Mouse (Mus musculus) stomach, embryonic 15.5 days (tissue): Measurements from ENCODE around the gene Atf6. TPM values are rescaled to one million over a fixed set of nuclear protein-coding genes. Genes with fewer than 3 reads are reported as not detected.

Experiments used
- ATAC-seq: fragments of 200-750 bp; cut with Nextera tagmentation; 2 replicates; pipeline ENCODE4 v1.8.0; 2017; ENCODE audit warnings: low read depth, moderate number of reproducible peaks, moderate TSS enrichment; ENCODE audit not compliant: insufficient read depth, low FRiP score
- H3K27ac ChIP-seq: fragments of 300-500 bp; sonication (generic); 2 replicates; pipeline ENCODE4 v1.5.1; 2015; ENCODE audit warnings: mild to moderate bottlenecking, inconsistent platforms
- H3K27me3 ChIP-seq: fragments of 300-500 bp; sonication (generic); replicated peaks from 2 replicates; pipeline ENCODE4 v1.6.1; 2015; ENCODE audit warnings: inconsistent platforms
- H3K36me3 ChIP-seq: fragments of 300-500 bp; sonication (generic); 2 replicates; pipeline ENCODE4 v1.6.1; 2015; ENCODE audit warnings: inconsistent platforms
- H3K4me1 ChIP-seq: fragments of 300-500 bp; sonication (generic); 2 replicates; pipeline ENCODE4 v1.6.1; 2015; ENCODE audit warnings: inconsistent platforms
- H3K4me2 ChIP-seq: fragments of 300-500 bp; sonication (generic); 2 replicates; pipeline ENCODE4 v1.6.1; 2015; ENCODE audit warnings: mild to moderate bottlenecking, inconsistent platforms
- H3K4me3 ChIP-seq: fragments of 300-500 bp; sonication (generic); replicated peaks from 2 replicates; pipeline ENCODE4 v1.5.1; 2015; ENCODE audit warnings: inconsistent platforms
- H3K9ac ChIP-seq: fragments of 300-500 bp; sonication (generic); 2 replicates; pipeline ENCODE4 v1.6.1; 2015; ENCODE audit warnings: inconsistent platforms
- H3K9me3 ChIP-seq: fragments of 300-500 bp; sonication (generic); 2 replicates; pipeline ENCODE4 v1.6.1; 2016; ENCODE audit warnings: inconsistent platforms
- WGBS: fragments of 180-500 bp; shearing (Covaris S2); methylation state at CpG from one replicate; pipeline ENCODE4 v1.1.7; 2015; 5-methylcytosine and 5-hydroxymethylcytosine counted together
- polyA plus RNA-seq: library from polyadenylated mRNA; unstranded; fragments of >200 nt; fragmentation: Nextera tagmentation; extraction: Ambion mirVana; gene quantifications from 2 replicates; pipeline ENCODE4 v1.2.1, GENCODE M21; 2015

The Atf6 gene
- polyA plus RNA-seq, 1 experiment from 2014 or later = 8.9 TPM

GRCm38 (mm10) chr1:170829781-170830180, 37.8 kb downstream of the Atf6 start:
- H3K4me2 ChIP-seq = no peak overlapping the region
- no peak overlapping the region for H3K4me3 ChIP-seq
- no peak for ATAC-seq
- H3K36me3 ChIP-seq = no peaks in the 10 kb centered on the region
- 83% methylated on average over 1 of the region's 1 CpGs for WGBS
- no peaks in the 10 kb centered on the region for H3K9me3 ChIP-seq
- no peak overlapping the region for H3K9ac ChIP-seq
- H3K4me1 ChIP-seq = no peaks in the 10 kb centered on the region
- H3K27me3 ChIP-seq = no peaks in the 10 kb centered on the region
- H3K27ac ChIP-seq = no peak overlapping the region

DNA sequence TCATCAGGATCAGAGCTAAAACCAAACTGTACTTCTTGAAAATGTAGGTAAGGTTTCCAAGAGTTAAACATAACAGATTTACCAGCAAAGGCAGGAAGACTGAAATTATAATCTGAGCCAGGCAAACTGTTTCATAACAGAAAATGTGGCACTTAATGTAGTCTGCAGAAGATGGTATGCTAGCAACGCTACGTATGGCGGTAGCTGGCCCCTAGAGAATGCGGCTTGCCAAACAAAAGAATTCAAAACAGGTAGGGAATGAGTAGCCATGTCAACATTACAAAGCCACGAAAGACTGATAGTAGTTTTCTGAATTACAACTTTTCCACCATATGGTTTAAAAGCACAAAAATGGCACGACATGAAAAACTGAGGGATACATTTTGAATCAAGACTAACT, 38.2 kb downstream of the Atf6 start:
- WGBS = 87% methylated on average over 6 of the region's 6 CpGs
- no peak overlapping the region for H3K9ac ChIP-seq
- H3K4me1 ChIP-seq = no peaks in the 10 kb centered on the region
- H3K9me3 ChIP-seq = no peaks in the 10 kb centered on the region
- H3K27me3 ChIP-seq = no peaks in the 10 kb centered on the region
- H3K4me2 ChIP-seq = no peak overlapping the region
- H3K27ac ChIP-seq = no peak overlapping the region
- ATAC-seq = no peak
- H3K36me3 ChIP-seq = no peaks in the 10 kb centered on the region
- H3K4me3 ChIP-seq = no peak overlapping the region

DNA sequence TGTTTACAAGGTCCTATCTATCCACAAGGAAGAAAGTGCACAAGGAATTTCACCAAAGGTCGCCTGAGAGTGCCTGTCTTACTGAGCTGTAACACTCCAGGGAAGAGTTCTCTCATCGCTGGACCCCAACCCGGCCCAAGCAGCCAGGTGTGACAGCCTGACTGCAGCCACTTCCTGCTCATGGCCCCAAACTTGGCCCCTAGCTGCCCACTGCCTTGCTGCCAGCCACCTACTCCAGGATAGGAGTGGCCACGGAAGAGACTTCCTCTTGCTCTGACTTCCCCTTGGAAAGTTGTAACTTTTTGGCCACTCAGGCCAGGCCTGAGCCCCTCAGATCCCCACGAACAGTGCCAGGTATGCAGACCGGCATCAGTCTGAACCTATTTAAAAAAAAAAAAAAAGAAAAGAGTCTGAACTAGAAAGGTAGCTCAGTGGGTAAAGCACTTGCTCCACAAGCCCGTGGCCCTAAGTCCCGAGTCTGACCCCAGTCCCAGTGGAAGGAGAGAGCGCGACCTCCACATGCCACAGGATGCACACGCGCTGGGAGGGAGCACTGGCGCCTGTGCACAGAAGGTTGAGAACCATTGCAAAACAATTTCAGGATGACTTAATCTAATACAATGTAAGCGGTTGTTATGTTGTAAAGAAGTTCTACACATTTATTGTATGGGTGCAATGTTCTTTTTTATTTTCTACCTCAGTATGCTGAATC, 47.3 kb downstream of the Atf6 start:
- no peak overlapping the region for H3K4me3 ChIP-seq
- no peak for ATAC-seq
- H3K9me3 ChIP-seq = no peaks in the 10 kb centered on the region
- 83% methylated on average over 14 of the region's 14 CpGs for WGBS
- H3K4me2 ChIP-seq = no peak overlapping the region
- no peaks in the 10 kb centered on the region for H3K27me3 ChIP-seq
- H3K27ac ChIP-seq = no peak overlapping the region
- H3K36me3 ChIP-seq = no peaks in the 10 kb centered on the region
- no peak overlapping the region for H3K9ac ChIP-seq
- H3K4me1 ChIP-seq = 0 out of 2 replicates have a peak, but pooled peaks cover 2% of the 10 kb centered on the region

DNA sequence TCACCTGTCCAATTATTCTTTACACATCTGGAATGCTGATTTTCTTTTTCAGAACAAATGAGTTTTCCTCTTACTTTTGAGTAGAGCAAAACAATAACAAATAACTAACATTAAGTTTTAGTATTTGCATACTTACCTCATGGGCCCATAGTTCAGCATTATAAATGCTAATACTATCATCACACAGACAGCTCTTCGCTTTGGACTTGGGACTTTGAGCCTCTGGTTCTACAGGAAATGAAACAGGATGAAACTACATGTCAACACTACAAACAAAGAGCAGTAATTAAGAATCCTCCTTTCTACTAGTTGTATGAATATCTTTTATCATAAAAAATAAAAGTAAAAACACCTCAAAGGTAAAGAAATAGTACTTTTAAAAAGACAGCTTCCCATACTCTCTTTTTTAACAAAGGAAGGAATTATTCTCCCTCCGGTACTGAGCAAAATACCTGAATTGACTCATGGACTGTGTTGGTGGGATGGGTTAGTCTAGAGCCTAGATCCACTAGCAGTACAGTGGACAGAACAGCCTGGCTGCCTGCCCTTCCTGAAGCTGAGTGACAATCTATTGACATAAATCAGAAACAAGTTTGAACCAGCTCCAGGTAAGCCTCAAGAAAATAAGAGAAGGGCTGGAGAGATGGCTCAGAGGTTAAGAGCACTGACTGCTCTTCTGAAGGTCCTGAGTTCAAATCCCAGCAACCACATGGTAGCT, 52.1 kb downstream of the Atf6 start:
- no peak for ATAC-seq
- Histone ChIP-seq H3K27me3 (no peaks in the 10 kb centered on the region), H3K27ac (no peak overlapping the region), H3K4me1 (no peaks in the 10 kb centered on the region), H3K36me3 (no peaks in the 10 kb centered on the region), H3K9me3 (no peaks in the 10 kb centered on the region), H3K4me2 (no peak overlapping the region), H3K9ac (no peak overlapping the region), H3K4me3 (no peak overlapping the region)
- WGBS = 93% methylated on average over 2 of the region's 2 CpGs

- WGBS = 82% methylated on average over 5 of the region's 5 CpGs
- no peaks in the 10 kb centered on the region for H3K27me3 ChIP-seq
- no peak for ATAC-seq
- no peak overlapping the region for H3K4me2 ChIP-seq
- H3K9me3 ChIP-seq = no peaks in the 10 kb centered on the region
- H3K27ac ChIP-seq = no peak overlapping the region
- H3K9ac ChIP-seq = no peak overlapping the region
- no peak overlapping the region for H3K4me3 ChIP-seq
- H3K4me1 ChIP-seq = no peaks in the 10 kb centered on the region
- H3K36me3 ChIP-seq = no peaks in the 10 kb centered on the region
Measured at GRCm38 (mm10) chr1:170812822-170813221, 54.7 kb downstream of the Atf6 start.

GRCm38 (mm10) chr1:170807600-170808270, 59.8 kb downstream of the Atf6 start:
- Histone ChIP-seq H3K27ac (no peak overlapping the region), H3K9ac (no peak overlapping the region), H3K4me3 (no peak overlapping the region), H3K9me3 (no peaks in the 10 kb centered on the region), H3K36me3 (no peaks in the 10 kb centered on the region), H3K4me2 (no peak overlapping the region), H3K4me1 (no peaks in the 10 kb centered on the region), H3K27me3 (no peaks in the 10 kb centered on the region)
- no peak for ATAC-seq
- WGBS = 57% methylated on average over 2 of the region's 2 CpGs

- H3K4me2 ChIP-seq = no peak overlapping the region
- H3K4me3 ChIP-seq = no peak overlapping the region
- no peaks in the 10 kb centered on the region for H3K9me3 ChIP-seq
- H3K36me3 ChIP-seq = no peaks in the 10 kb centered on the region
- H3K4me1 ChIP-seq = no peaks in the 10 kb centered on the region
- WGBS = 85% methylated on average over 11 of the region's 11 CpGs
- H3K9ac ChIP-seq = no peak overlapping the region
- ATAC-seq = no peak
- no peaks in the 10 kb centered on the region for H3K27me3 ChIP-seq
- H3K27ac ChIP-seq = no peak overlapping the region
Measured at GRCm38 (mm10) chr1:170804721-170805120, 62.9 kb downstream of the Atf6 start.

DNA sequence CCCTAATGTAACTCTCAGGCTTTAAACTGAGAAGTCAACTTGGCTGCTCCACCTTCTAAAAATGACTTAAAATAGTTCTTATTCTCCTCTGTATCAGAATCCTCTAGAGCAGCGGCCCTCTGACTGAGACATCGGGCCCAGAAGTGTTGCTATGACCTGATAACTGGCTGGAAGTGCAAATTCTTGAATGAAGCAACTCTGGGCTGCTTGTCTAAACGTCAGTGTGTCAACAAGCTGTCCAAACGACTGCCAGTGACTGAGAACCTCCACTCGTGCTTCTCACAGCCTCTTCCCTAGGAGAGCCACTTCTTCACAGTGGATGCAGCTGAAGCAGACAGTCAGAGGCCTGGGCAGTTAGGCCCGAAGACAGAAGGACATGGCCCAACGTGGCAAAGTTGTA, 64.9 kb downstream of the Atf6 start:
- no peaks in the 10 kb centered on the region for H3K27me3 ChIP-seq
- no peak overlapping the region for H3K4me3 ChIP-seq
- no peak overlapping the region for H3K9ac ChIP-seq
- H3K9me3 ChIP-seq = no peaks in the 10 kb centered on the region
- WGBS = 59% methylated on average over 7 of the region's 7 CpGs
- H3K4me1 ChIP-seq = no peaks in the 10 kb centered on the region
- H3K4me2 ChIP-seq = no peak overlapping the region
- no peak for ATAC-seq
- H3K36me3 ChIP-seq = peaks cover 3% of the 10 kb centered on the region; the same call in 1 of the 2 replicates
- H3K27ac ChIP-seq = no peak overlapping the region

- Histone ChIP-seq H3K27me3 (no peaks in the 10 kb centered on the region), H3K4me3 (no peak overlapping the region), H3K36me3 (peaks cover 3% of the 10 kb centered on the region; the same call in 1 of the 2 replicates), H3K4me2 (no peak overlapping the region), H3K9ac (no peak overlapping the region), H3K4me1 (no peaks in the 10 kb centered on the region), H3K27ac (no peak overlapping the region), H3K9me3 (no peaks in the 10 kb centered on the region)
- WGBS = 56% methylated on average over 3 of the region's 3 CpGs
- ATAC-seq = no peak
Measured at GRCm38 (mm10) chr1:170800694-170801093, 66.9 kb downstream of the Atf6 start.

DNA sequence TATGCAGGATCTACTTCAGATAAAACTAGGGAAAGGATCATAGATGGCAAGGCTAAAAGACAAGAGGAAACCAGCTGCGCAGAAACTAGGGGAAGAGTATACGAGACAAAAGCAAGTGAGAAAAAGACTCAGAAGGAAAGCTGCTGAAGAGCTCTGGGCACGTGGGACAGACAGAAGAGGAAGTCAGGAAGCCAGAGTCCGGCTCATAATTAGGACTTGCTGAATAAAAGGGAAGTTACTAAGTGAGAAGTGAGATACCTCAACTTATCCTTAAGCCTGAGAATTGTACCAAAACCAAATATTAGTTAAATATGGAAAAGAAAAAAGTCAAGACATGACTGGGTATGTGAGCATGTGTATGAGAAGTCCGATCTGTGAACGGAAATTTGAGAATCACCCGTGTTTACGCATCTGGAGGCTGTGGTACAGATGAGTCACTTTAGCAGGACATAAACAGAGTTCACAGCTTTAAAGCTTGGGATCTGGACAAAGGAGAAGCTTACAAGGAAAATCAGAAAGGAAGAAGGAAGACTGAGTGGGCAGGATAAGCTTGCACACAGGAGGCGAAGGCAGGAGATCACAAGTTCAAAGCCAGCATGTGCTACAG, 71.7 kb downstream of the Atf6 start:
- Histone ChIP-seq H3K36me3 (peaks cover 3% of the 10 kb centered on the region; the same call in 1 of the 2 replicates), H3K4me3 (no peak overlapping the region), H3K27me3 (no peaks in the 10 kb centered on the region), H3K9me3 (no peaks in the 10 kb centered on the region), H3K4me2 (no peak overlapping the region), H3K27ac (no peak overlapping the region), H3K4me1 (no peaks in the 10 kb centered on the region), H3K9ac (no peak overlapping the region)
- no peak for ATAC-seq
- 71% methylated on average over 9 of the region's 9 CpGs for WGBS

DNA sequence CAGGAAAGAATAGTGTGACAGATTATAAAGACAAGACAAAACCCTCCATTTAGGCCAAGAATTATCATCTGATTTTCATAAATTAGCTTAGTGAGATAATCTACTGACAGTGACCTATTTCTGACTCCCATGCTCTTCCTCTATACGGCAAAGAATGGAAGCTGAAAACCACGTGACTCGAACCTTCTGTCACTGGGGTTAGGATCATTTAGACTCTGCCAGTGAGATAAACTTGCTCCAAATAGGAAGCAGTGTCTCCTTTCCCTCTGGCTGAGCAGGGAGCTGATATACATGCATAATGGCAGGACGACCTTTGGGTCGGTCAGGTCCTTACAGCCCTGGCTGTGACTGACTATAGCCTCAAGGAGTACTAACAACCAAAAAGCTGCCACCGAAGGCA, 76.0 kb downstream of the Atf6 start:
- no peak overlapping the region for H3K27ac ChIP-seq
- no peaks in the 10 kb centered on the region; the same call in 1 of the 2 replicates for H3K4me1 ChIP-seq
- no peak overlapping the region for H3K4me2 ChIP-seq
- no peak for ATAC-seq
- 76% methylated on average over 6 of the region's 6 CpGs for WGBS
- no peaks in the 10 kb centered on the region for H3K36me3 ChIP-seq
- no peak overlapping the region for H3K9ac ChIP-seq
- H3K27me3 ChIP-seq = no peaks in the 10 kb centered on the region
- H3K9me3 ChIP-seq = no peaks in the 10 kb centered on the region
- no peak overlapping the region for H3K4me3 ChIP-seq

DNA sequence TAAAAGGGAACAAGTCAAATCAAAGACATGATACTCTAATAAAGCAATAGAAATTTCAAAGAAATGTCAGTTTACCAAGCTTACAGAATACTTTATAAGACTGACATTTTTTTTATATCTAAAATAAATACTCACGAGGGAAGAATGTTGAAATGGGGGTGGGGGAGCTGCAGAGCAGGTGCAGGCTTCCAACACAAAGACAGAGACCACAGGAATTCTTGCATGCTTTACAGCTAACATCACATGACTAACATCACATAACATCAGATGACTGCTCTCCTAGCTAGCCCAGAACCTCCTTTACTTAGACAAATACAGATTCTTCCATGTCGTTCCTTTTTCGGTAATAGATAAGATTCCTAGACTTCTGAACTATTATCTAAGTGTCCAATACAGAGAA, 76.6 kb downstream of the Atf6 start:
- no peaks in the 10 kb centered on the region for H3K27me3 ChIP-seq
- no peak overlapping the region for H3K4me2 ChIP-seq
- no peak for ATAC-seq
- no peak overlapping the region for H3K9ac ChIP-seq
- WGBS = 57% methylated on average over 3 of the region's 3 CpGs
- no peak overlapping the region for H3K27ac ChIP-seq
- no peaks in the 10 kb centered on the region for H3K9me3 ChIP-seq
- no peak overlapping the region for H3K4me3 ChIP-seq
- no peaks in the 10 kb centered on the region for H3K36me3 ChIP-seq
- H3K4me1 ChIP-seq = no peaks in the 10 kb centered on the region; the same call in 1 of the 2 replicates
